Mouse (Mus musculus): ENCODE measurements at regions not wholly inside any gene's neighbourhood (a gene's known extent, or its start where the extent isn't known, plus 50 kb on each side); places are given as distances from the start of the nearest gene placed in this dataset.
A peak's percentile ranks its signal among the peaks of the same experiment; 100 is the strongest.

DNA sequence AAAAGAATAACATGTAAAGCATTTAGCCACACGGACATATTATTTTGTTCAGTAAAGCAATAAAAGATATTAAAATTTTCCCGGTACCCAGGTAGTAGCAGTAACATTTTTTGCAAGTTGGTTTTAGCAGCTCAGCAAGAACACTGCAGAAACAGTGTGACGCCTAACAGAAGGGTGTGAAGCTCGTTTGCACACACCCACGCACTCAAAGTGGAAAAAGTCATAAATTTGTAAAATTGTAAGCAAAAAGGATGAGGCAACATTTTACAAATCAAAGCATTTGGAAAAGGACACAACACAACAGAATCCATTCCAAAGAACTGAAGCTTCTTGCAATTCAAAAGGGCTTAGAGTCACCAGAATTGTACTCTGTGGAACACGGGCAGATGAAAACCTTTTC, 1053.6 kb upstream of the Celf2 start:
- no peak for DNase-seq

DNA sequence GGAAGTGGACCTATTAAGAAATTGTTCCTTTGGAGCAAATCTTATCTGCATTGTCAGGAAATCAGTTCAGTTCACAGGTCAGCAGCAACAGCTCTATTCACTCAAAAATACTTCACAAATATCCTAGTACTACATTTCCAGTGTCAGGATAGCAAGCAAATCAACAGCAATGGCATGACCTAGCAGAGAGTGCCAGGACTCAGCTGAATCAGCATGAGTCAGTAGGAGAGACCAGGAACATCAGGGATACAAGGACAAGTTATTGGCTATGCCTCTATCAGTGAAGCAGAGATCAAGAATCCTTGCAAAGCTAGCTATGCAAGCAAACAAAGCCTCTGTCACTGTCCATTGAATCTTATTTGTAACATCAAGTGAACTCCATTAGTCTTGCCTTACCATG, 1036.8 kb upstream of the Celf2 start:
- no peak for DNase-seq

DNA sequence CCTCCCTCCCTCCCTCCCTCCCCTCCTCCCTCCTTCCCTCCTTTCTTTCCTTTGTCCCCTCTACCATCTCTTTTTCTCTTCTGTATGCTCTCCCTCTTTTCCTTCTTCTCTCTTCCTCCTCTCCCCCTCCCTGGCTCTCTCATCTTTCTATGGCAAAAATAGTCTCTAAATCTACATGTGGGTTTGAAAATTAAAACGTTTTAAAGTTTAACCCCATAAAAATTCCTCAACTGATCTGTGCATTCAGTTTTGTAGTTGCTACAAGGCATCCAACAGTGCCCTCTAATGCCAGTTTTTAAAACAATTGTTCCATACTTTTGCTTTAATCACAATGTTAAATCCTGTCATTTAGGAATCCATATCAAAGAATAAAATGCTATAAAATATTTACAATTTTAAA, 1027.5 kb upstream of the Celf2 start:
- no peak for DNase-seq

DNA sequence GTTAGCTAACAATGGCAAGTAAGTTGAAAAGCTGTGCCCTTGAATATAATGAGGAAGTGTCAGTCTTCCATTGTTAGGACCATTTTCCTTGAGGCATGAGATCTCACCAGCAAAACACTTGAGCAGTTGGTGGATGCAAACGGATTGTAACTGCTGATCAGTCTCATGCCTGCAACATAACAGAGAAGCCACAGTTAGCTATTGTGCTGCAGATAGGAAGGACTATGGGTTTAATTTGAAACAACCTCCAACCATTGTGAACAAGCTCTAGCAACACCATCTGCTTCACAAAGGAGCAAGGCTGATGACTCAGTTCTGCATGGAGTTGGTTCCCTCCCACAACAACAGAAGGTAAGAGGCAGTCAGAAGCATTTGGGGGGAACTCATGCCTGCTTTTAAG, 989.1 kb upstream of the Celf2 start:
- no peak for DNase-seq

DNA sequence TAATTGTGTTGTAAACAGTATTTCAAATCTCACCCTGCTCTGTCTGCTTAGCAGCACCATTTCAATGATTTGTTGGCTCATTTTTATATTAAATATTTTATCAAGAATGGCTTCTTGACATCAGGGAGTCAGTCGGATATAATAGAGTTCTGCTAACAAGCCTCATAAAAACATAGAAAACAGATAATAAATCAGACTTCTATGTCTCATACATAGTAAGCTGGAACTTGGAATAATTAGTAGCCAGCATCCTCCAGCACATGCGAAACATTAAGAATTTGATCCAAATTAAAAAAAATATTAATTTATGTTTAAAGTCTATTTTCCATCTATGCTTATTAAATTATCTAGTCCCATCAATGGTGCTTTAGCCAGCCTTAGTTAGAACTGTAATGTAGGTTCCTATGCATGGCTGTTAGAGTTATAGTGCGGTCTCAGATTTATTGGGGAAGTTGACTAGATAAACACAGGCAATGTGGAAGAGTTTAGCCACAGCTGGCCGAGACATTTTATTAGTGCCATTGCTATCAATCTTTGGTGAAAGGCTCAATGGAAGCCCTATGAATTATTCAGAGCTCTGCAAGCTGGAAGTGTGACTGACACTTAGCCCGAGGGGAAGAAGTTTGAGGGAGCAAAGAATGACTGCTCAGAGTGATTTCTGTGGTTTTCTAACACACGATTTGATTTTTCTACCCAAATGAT, 968.6 kb upstream of the Celf2 start:
- no peak for DNase-seq

DNA sequence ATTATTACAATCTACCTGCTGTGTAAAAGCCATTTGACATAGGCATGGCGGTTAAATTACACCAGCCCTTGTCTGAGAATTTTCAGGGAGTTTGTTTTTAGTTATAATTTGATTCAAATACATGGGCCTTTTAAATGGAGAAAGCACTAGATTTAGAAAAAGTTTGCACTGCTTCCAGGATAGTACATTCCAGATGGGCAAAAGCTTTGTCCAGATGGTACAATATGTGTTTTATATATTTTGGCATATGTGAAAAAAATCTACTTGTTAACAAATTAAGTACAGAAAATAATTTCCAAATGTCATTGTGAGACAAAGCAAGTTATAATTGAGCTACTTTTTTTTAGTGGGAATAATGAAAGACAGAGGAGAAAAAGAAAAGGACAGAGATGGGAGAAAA, 961.2 kb upstream of the Celf2 start:
- DNase-seq, result no peak

DNA sequence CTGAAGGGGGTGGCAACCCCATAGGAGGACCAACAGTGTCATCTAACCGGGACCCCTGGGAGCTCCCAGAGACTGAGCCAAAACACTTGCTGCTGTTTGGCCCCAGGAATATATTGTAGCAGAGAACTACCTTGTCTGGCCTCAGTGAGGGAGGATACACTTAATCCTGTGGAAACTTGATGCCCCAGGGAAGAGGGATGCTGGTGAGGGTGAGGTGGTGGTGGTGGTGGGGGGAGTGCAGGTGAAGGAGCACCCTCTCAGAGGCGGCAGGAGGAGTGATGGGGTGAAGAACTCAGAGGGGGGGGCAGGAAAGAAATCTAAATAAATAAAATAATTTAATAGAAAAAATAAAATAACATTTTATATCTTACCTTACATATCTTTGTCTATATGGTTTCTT, 959.6 kb upstream of the Celf2 start:
- DNase-seq, result no peak

DNA sequence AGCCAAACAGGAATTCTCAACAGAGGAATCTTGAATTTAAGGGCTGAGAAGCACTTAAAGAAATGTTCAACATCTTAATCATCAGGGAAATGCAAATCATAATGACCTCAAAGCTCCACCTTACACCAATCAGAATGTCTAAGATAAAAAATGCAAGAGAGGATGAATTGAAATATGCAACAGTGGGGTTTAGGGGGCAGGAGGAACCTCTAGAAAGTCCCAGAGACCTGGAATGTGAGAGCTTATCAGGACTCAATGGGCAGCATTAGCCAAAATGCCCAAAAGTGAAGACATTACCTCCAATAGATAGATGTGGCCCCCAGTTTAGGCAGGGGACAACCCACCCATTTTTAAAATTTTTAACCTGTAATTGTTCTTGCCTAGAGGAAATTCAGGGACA, 959.0 kb upstream of the Celf2 start:
- DNase-seq, result no peak

DNA sequence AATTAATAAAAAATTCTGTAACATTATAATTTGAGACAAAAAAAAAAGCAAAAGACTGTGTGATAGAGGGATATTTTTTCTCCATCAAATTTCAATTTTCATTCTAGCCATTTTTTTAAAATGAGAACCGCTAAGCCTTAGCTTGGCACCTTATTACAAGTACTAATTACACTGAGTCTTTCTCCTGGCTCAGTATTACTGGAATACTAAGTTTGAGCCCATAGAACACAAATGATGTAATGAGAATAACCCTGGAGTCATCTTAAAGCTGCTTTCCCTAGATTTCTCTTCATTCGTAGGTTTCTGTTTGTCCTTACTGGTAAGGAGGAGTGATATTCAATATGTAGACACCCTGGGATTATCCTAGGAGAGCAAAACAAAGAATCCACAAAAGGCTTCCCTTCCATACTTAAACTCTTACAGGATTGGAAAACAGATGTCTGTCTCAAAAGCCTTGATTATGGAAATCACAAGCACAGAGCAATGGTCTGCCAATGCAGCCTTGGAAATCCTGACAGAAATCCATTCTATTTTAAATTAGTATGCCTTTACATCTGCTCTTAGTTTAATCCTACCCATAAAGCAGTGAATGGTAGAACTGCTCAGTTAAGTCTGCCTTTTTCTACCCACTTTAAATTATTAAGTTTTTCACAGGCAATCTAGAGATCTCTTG, 958.3 kb upstream of the Celf2 start:
- no peak for DNase-seq

DNA sequence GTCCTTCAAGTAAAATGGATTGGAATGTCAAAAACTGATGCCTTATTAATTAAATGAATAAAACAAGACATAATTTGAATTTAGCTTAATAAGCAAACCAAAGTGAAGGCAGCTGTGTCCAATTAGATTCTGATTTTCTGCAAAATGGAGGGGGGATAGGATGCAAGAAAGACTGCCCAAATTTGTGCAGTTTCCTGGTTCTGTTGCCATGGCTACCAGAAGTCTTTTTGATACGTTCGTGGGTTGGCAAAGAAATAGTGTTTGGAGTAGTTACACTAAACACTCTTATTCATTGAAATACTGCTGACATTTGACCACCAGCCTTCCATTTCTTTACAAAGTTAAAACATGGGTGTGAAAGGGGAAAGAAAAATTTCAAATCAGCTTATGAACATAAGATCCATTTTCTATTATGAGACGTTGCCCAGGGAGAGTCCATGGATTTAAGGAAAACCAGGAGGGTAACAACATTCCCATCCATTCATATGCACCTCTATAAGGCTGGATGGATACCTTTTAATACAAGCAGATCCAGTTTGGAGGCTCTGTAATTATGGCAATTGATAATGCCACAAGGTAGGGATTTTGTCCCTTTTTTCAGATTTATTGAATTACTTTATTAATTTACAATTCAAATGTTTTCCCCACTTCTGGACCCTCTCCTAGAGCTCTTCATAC, 943.3 kb upstream of the Celf2 start:
- no peak for DNase-seq

DNA sequence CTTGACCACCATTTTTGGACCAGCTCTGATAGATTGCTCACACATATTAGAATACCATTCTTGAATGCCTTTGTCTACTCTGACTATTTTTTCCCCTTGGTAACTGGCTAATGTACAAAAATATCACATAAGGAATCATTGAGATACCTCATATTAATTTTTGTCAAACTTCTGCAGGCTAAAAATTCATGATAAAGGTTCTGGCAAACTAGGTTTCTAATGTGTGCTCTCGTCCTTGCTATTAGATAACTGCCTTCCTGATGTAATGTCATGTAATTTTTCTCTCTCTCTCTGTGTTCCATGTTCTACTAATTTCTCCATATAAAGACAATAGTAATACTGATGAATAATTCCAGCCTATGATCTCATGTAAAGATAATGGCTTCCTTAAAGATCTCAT, 931.9 kb upstream of the Celf2 start:
- no peak for DNase-seq

DNA sequence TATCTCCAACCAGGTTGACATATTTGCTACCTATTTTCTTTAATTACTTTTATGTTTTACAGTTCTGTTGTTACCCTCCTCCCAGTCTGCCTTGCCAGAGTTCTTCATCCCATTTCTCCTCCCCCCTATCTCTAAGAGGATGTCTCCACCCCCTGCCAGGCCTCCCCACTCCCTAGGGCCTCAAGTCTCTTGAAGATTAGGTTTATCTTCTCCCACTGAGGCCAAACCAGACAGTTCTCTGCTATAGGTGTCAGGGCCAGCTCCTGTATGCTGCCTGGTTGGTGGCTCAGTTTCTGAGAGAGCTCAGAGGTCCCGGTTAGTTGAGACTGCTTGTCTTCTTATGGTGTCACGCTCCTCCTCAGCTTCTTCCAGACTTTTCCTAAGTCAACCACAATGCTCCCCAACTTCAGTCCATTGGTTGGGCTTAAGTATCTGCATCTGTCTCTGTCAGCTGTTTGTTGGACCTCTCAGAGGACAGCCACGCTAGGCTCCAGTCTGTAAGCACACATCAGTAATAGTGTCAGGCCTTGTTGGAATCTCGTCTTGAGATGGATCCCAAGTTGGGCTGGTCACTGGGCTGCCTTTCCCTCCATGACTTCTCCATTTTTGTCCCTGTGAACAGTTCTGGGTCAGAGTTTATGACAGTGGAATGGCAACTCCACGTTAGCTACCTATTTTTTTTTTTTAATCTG, 920.4 kb upstream of the Celf2 start:
- DNase-seq, result no peak

DNA sequence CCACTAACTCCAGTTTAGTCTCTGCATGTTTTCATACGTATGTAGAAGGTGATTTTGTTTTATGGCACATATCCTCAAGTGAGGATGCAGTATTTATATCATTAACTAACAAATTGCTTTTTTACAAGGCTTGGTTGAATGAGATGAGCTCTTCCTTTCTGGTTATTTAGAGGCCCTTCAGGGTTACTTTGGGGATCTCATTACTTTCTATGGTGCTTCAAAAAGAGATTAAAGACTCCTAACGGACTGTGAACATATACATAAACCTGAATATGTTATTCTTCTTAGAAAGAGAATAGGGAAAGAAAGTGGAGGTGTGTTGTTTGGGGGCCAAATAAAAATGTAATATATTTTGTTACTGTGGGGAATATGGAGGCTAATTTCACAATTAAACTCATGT, 918.8 kb upstream of the Celf2 start:
- DNase-seq, result no peak

DNA sequence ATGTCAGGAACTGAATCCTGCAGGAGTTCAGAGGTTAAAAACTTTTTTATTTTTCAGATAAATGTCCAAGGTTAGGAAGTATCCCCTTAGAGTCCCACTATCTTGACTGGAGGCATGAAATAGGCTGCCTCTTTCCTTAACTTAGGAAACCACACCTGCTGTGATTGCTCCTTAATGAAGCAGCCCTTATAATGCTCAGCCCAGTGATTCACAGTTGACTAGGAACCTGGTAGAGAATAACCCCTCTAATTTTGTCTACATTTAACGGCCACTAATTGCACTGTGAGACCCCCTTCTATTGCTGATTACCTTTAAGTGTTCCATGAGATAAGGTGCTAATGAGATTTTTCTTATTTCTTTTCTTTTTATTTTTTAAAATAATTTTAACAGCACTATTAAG, 918.4 kb upstream of the Celf2 start:
- DNase-seq, result no peak

DNA sequence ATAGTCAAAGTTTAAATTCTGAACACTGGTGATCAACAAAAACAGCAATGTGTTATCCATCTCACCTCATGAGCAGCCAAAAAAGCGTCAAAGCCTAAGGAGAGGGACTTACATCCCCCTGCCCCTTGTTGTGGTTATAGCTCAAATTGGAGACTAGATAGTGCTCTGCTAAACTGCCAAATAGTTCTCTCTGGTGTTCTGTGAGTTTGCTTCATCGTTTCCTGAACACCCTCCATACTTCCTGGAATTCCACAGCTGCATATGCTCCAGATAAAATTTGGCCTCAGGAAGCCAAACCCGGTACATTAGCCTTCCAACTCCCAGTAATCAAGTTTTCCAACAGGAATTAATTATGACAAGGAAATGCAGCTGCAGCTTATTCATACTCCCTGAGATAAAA, 906.6 kb upstream of the Celf2 start:
- DNase-seq, result no peak

DNA sequence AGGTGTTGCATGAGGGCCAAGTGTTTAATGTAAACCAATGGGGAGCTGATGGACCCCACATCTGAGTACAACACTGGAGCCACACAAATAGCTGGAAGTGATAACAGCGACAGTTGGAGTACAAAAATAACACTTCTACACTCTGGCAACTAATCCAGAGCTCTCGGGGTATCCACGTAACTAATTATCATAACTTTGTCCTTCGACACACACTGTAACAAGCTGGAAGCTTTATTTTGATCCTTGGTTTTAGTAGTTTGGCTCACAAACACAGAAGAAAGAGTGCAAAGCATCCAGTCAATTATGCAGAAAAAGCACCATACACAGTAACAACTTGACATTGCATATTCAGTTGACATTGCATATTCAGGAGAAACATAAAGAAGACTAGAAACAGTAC, 884.8 kb upstream of the Celf2 start:
- DNase-seq, result no peak

DNA sequence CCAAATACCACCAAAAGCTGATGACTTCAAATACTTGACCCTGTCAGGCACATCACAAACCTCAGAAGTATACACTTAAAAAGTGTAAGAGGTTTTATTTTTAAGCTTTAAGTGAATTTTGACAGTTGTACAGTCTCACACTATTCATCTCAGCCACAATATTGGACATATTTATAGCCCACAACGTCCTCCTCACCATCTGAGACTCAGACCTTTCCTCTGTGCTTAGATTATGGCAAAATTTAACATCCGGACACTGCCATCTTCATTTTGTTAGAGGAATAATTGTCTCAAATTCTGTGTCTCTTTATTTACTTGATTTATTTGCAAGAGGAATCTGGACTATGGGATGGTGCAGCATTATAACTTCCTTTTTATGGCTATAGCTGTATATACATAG, 880.2 kb upstream of the Celf2 start:
- DNase-seq, result no peak

DNA sequence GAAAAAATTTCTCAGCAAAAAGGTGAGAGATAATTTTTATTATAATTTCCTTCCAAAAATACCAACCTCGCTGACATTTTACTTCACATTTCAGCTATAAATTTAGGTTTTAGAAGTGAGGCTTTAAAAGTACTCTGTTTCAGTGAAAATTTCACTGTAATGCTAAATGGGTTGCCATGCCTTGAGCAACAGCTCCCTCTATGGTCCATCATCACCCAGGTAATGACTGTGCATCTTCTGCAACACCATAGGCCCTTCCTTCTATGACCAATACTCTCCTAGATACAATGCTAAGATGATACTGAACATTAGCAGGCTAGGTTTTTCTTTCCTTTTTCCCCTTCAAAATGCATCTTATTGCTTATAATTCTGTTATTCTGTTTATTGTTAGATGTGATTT, 870.9 kb upstream of the Celf2 start:
- peak; percentile 12 to 56 for DNase-seq

DNA sequence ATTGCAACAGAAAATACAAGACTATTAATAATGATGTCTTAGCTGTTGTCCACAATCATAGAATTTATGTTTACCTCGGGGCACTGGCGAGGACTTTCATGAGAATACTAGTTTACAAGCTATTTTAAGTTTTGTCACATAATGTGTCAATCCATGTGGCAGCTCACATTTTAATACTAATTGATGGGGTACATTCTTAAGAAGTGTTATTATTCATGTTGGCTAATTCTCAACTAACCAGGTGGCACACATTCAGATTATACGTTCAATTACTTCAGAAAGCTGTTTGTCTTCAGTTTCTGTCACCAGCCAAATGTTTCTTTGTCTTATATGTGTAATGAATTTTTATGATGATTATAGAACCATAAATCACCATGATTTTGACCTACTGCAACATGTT, 870.2 kb upstream of the Celf2 start:
- DNase-seq, result no peak

DNA sequence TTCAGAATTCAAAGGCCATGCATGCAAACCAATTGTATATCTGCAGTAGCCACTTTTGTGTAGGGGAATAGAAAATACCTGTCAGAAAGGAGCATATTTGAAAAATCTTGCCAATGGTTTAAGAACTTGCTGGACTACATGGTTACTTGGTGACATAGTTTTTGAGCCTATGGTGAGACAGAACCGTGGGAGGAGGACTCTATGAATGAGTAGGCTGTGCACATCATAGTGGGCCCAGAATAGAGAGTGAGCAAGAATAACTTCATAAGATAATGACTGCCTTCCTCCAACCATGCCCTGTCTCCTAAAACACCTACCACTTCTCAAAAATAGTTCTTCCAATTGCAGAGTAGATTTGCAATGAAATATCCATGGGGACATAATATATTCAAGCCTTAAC, 838.5 kb upstream of the Celf2 start:
- DNase-seq, result no peak

DNA sequence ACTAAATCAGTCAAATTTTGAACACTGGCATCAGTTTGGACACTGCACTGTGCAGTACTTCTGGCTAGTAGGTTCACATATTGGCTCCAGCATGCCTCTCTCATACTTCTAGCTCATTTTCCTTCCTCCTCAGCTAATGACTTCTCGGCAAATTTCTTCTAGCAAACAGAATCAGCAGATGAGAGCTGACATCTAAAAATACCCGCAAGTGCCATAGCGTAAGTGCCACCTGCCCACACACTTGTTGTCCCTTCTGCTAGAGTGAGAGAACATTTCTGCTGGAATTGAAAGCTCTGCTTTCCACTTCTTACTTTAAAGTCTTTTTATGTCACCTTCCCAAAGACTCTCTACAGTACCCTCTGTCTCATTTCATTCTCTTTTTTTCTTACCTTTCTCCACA, 835.4 kb upstream of the Celf2 start:
- DNase-seq, result no peak

DNA sequence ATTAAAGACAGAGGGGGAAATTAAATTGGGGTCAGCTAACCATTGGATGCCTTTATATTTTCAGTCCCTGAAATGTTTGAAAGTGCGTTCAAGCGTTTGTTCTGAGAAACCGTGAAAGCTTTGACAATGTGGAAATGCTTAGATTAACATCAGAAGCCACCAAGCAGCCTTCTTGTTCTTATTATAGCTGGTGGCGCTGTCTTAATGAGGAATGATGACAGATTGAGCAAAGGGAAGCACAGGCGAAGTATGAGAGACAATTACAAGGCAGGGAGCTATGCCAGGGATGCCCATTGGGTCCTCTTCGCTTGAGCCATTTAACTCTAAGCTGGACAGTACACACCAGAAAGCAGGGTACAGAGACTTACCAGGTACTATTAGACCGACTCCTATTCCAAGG, 828.9 kb upstream of the Celf2 start:
- DNase-seq, result no peak

DNA sequence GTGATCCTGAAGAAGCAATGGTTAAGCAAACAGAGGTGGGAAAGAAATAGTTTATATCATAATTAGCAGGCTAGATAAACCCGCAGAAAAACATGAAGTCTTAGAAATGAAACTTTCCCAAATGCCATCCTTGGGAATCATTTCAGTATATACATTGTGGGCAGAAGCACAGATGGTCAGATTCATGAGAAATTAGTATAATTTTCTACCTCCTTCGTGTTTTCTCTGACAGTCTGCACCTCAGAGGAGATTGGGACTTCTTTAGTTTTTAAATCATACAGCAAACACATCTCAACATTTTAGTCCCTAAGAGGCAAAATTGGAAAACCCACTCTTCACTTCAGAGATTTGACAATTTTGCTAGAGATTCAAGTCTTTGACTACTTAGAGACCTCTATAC, 786.6 kb upstream of the Celf2 start:
- no peak for DNase-seq

DNA sequence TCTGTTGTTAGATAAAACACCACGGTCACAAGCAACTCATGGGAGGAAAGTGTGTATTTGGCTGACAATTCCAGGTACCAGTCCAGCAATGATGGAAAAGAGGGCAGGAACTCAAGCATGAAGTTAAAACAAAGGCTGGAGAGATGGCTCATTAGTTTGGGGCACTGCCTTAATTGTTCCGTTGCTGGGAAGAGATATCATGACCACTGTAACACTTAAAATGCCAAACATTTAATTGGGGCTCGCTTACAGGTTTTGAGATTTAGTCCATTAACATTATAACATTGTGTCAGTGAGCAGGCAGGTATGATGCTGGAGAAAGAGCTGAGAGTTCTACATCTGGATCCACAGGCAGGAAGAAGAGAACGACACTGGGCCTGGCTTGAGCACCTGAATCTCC, 782.0 kb upstream of the Celf2 start:
- no peak for DNase-seq

Data from kidney, postnatal 36 days (tissue).